Mouse (Mus musculus) embryonic facial prominence, embryonic 12.5 days (tissue): ENCODE measurements at regions not wholly inside any gene's neighbourhood (a gene's known extent, or its start where the extent isn't known, plus 50 kb on each side); places are given as distances from the start of the nearest gene placed in this dataset.
A peak's percentile ranks its signal among the peaks of the same experiment; 100 is the strongest.

Source experiments
- ATAC-seq: fragments of 200-750 bp; cut with Nextera tagmentation; 2 replicates; pipeline ENCODE4 v1.8.0; 2017; ENCODE audit not compliant: insufficient number of reproducible peaks, insufficient read depth, low FRiP score, low TSS enrichment
- H3K27ac ChIP-seq: fragments of 300-500 bp; sonication (generic); 2 replicates; pipeline ENCODE4 v1.5.1; 2016; ENCODE audit warnings: mild to moderate bottlenecking
- H3K27me3 ChIP-seq: fragments of 300-500 bp; sonication (generic); 2 replicates; pipeline ENCODE4 v1.6.1; 2016; ENCODE audit warnings: mild to moderate bottlenecking, moderate library complexity
- H3K36me3 ChIP-seq: fragments of 300-500 bp; sonication (generic); 2 replicates; pipeline ENCODE4 v1.6.1; 2016; ENCODE audit warnings: mild to moderate bottlenecking
- H3K4me1 ChIP-seq: fragments of 300-500 bp; sonication (generic); 2 replicates; pipeline ENCODE4 v1.6.1; 2016
- H3K4me2 ChIP-seq: fragments of 300-500 bp; sonication (generic); replicated peaks from 2 replicates; pipeline ENCODE4 v1.6.1; 2016; ENCODE audit warnings: mild to moderate bottlenecking, moderate library complexity
- H3K4me3 ChIP-seq: fragments of 300-500 bp; sonication (generic); 2 replicates; pipeline ENCODE4 v1.5.1; 2016; ENCODE audit warnings: mild to moderate bottlenecking
- H3K9ac ChIP-seq: fragments of 300-500 bp; sonication (generic); 2 replicates; pipeline ENCODE4 v1.6.1; 2016; ENCODE audit warnings: mild to moderate bottlenecking, moderate library complexity
- H3K9me3 ChIP-seq: fragments of 300-500 bp; sonication (generic); 2 replicates; pipeline ENCODE4 v1.6.1; 2016; ENCODE audit warnings: mild to moderate bottlenecking, moderate library complexity
- whole genome bisulfite sequencing: fragments of 180-500 bp; shearing (Covaris S2); methylation state at CpG from one replicate; pipeline ENCODE4 v1.1.7; 2016; 5-methylcytosine and 5-hydroxymethylcytosine counted together

GRCm38 (mm10) chr7:129938141-129938540 lies 346.5 kb downstream of the Wdr11 start:
- no peak for ATAC-seq
- H3K9me3 ChIP-seq = no peaks in the 10 kb centered on the region
- no peak overlapping the region for H3K4me2 ChIP-seq
- no peaks in the 10 kb centered on the region for H3K36me3 ChIP-seq
- WGBS = 83% methylated on average over 10 of the region's 10 CpGs
- no peak overlapping the region for H3K27ac ChIP-seq
- H3K27me3 ChIP-seq = no peaks in the 10 kb centered on the region
- no peak overlapping the region for H3K4me3 ChIP-seq
- H3K4me1 ChIP-seq = peaks cover 9% of the 10 kb centered on the region
- no peak overlapping the region for H3K9ac ChIP-seq

GRCm38 (mm10) chr7:129939266-129939665 lies 347.6 kb downstream of the Wdr11 start:
- Histone ChIP-seq H3K4me1 (peaks cover 9% of the 10 kb centered on the region), H3K27me3 (no peaks in the 10 kb centered on the region), H3K9me3 (no peaks in the 10 kb centered on the region), H3K9ac (no peak overlapping the region), H3K4me3 (no peak overlapping the region), H3K36me3 (no peaks in the 10 kb centered on the region), H3K4me2 (no peak overlapping the region), H3K27ac (no peak overlapping the region)
- WGBS = 89% methylated on average over 5 of the region's 5 CpGs
- ATAC-seq = no peak

GRCm38 (mm10) chr7:129941311-129942029 lies 349.8 kb downstream of the Wdr11 start:
- Histone ChIP-seq H3K27ac (peak overlapping the region; percentile 41; the same call in 1 of the 2 replicates), H3K9me3 (no peaks in the 10 kb centered on the region), H3K36me3 (no peaks in the 10 kb centered on the region), H3K4me1 (peaks cover 9% of the 10 kb centered on the region), H3K4me3 (no peak overlapping the region), H3K27me3 (no peaks in the 10 kb centered on the region), H3K9ac (no peak overlapping the region), H3K4me2 (no peak overlapping the region)
- WGBS = 30% methylated on average over 9 of the region's 9 CpGs
- no peak for ATAC-seq

- Histone ChIP-seq H3K9ac (no peak overlapping the region), H3K4me2 (no peak overlapping the region), H3K27ac (peak overlapping the region; percentile 48; the same call in 1 of the 2 replicates), H3K9me3 (no peaks in the 10 kb centered on the region), H3K4me1 (0 out of 2 replicates have a peak, but pooled peaks cover 5% of the 10 kb centered on the region), H3K36me3 (no peaks in the 10 kb centered on the region), H3K27me3 (no peaks in the 10 kb centered on the region), H3K4me3 (no peak overlapping the region)
- WGBS = 74% methylated on average over 8 of the region's 8 CpGs
- no peak for ATAC-seq
Observed at GRCm38 (mm10) chr7:129948613-129949110, 357.0 kb downstream of the Wdr11 start.

- 100% methylated on average over 1 of the region's 1 CpGs for WGBS
- no peak overlapping the region for H3K4me3 ChIP-seq
- 0 out of 2 replicates have a peak, but pooled peaks cover 5% of the 10 kb centered on the region for H3K4me1 ChIP-seq
- ATAC-seq = no peak
- no peaks in the 10 kb centered on the region for H3K36me3 ChIP-seq
- no peak overlapping the region for H3K9ac ChIP-seq
- no peaks in the 10 kb centered on the region for H3K9me3 ChIP-seq
- no peak overlapping the region for H3K4me2 ChIP-seq
- H3K27me3 ChIP-seq = no peaks in the 10 kb centered on the region
- H3K27ac ChIP-seq = no peak overlapping the region
Observed at GRCm38 (mm10) chr7:129950456-129950855, 358.8 kb downstream of the Wdr11 start.

GRCm38 (mm10) chr7:129958379-129958778 lies 366.7 kb downstream of the Wdr11 start:
- WGBS = 75% methylated on average over 3 of the region's 3 CpGs
- no peak overlapping the region for H3K9ac ChIP-seq
- ATAC-seq = no peak

GRCm38 (mm10) chr7:129962575-129962974 lies 370.9 kb downstream of the Wdr11 start:
- Histone ChIP-seq H3K27ac (peak overlapping the region; percentile 42; the same call in 1 of the 2 replicates), H3K4me2 (peak overlapping the region; percentile 28)

More at GRCm38 (mm10) chr7:129958379-129958778, 366.7 kb downstream of the Wdr11 start:
- H3K4me1 ChIP-seq = peaks cover 14% of the 10 kb centered on the region
- H3K4me3 ChIP-seq = no peak overlapping the region
- no peaks in the 10 kb centered on the region for H3K9me3 ChIP-seq
- no peak overlapping the region for H3K27ac ChIP-seq
- H3K36me3 ChIP-seq = no peaks in the 10 kb centered on the region
- no peak overlapping the region for H3K4me2 ChIP-seq
- H3K27me3 ChIP-seq = no peaks in the 10 kb centered on the region

GRCm38 (mm10) chr7:129964192-129964591 lies 372.5 kb downstream of the Wdr11 start:
- Histone ChIP-seq H3K27ac (no peak overlapping the region), H3K27me3 (no peaks in the 10 kb centered on the region), H3K9ac (no peak overlapping the region), H3K9me3 (no peaks in the 10 kb centered on the region), H3K4me3 (no peak overlapping the region), H3K4me2 (no peak overlapping the region), H3K36me3 (no peaks in the 10 kb centered on the region), H3K4me1 (peaks cover 26% of the 10 kb centered on the region)
- 45% methylated on average over 8 of the region's 8 CpGs for WGBS
- ATAC-seq = no peak

More at GRCm38 (mm10) chr7:129962575-129962974, 370.9 kb downstream of the Wdr11 start:
- Histone ChIP-seq H3K9ac (no peak overlapping the region), H3K27me3 (no peaks in the 10 kb centered on the region), H3K36me3 (no peaks in the 10 kb centered on the region), H3K4me3 (no peak overlapping the region), H3K9me3 (no peaks in the 10 kb centered on the region), H3K4me1 (peaks cover 26% of the 10 kb centered on the region)
- WGBS = 20% methylated on average over 12 of the region's 12 CpGs
- ATAC-seq = no peak

GRCm38 (mm10) chr7:129965281-129966051 lies 373.8 kb downstream of the Wdr11 start:
- no peak for ATAC-seq
- no peaks in the 10 kb centered on the region for H3K9me3 ChIP-seq
- peaks cover 26% of the 10 kb centered on the region for H3K4me1 ChIP-seq
- H3K4me2 ChIP-seq = no peak overlapping the region
- no peaks in the 10 kb centered on the region for H3K27me3 ChIP-seq
- 69% methylated on average over 9 of the region's 9 CpGs for WGBS
- H3K9ac ChIP-seq = no peak overlapping the region
- no peak overlapping the region for H3K4me3 ChIP-seq
- peak overlapping the region; percentile 46; the same call in 1 of the 2 replicates for H3K27ac ChIP-seq
- H3K36me3 ChIP-seq = no peaks in the 10 kb centered on the region

GRCm38 (mm10) chr7:129966771-129967170 lies 375.1 kb downstream of the Wdr11 start:
- 93% methylated on average over 2 of the region's 2 CpGs for WGBS
- Histone ChIP-seq H3K4me2 (no peak overlapping the region), H3K27me3 (no peaks in the 10 kb centered on the region), H3K36me3 (no peaks in the 10 kb centered on the region), H3K9ac (no peak overlapping the region), H3K27ac (no peak overlapping the region), H3K4me1 (peaks cover 22% of the 10 kb centered on the region), H3K4me3 (no peak overlapping the region), H3K9me3 (no peaks in the 10 kb centered on the region)
- no peak for ATAC-seq

- no peaks in the 10 kb centered on the region for H3K36me3 ChIP-seq
- 86% methylated on average over 1 of the region's 1 CpGs for WGBS
- 0 out of 2 replicates have a peak, but pooled peaks cover 4% of the 10 kb centered on the region for H3K4me1 ChIP-seq
- H3K9ac ChIP-seq = no peak overlapping the region
- H3K27me3 ChIP-seq = no peaks in the 10 kb centered on the region
- H3K4me2 ChIP-seq = no peak overlapping the region
- H3K4me3 ChIP-seq = no peak overlapping the region
- no peak overlapping the region for H3K27ac ChIP-seq
- no peak for ATAC-seq
- H3K9me3 ChIP-seq = no peaks in the 10 kb centered on the region
Observed at GRCm38 (mm10) chr7:129970201-129970600, 378.5 kb downstream of the Wdr11 start.
